Mouse (Mus musculus): Measurements from ENCODE around the gene Pbx1.
A peak's percentile ranks its signal among the peaks of the same experiment; 100 is the strongest.

Gene Pbx1

GRCm38 (mm10) chr1:168163521-168164233 lies 268.4 kb downstream of the Pbx1 start:
- DNase-seq = peak; percentile 36

DNA sequence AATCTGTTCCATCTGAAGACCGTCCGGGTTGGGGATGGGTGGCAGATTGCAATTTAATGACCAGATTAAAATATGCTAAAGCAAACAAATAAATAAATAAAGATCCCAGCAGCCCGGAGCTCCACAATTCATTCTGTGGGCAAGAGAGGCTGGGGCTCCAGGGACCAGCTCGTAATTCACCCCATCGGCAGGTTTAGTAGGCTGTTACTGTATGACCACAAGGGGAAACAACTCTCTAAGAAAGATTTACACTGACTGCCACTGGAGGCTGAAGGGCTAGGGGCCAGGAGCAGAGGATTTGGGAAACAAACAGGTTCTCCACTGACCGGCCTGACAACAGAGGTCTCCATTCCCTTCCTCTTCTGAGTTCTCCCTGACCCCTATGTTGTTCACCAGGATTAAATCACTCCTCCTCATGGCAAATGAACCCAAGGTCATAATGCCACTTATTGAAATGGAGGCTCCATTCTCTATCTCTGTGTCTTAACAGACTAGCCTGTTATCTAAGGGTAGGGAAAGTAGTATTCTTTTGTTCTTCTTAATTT lies 292.9 kb downstream of the Pbx1 start:
- peak; percentile 10 for DNase-seq

GRCm38 (mm10) chr1:168138669-168139068 lies 293.4 kb downstream of the Pbx1 start:
- DNase-seq = no peak

DNA sequence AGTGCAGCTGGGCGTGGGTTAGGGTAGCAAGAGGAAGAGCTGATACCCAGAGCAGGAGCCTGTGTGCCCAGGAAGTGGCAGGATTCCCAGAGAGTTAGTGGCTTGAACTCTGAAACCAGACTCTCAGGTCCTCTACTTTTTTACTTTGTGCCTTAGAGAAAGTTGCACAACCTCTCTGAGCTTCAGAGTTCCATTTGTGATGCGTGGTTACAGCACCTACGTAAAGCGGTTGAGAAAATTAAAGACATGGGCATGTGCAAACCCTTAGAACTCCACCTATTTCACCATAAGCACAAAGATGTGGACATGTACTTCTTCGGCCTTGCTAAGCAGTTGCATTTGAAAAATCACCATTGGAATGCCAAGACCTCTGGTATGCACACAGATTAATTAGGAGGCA lies 294.2 kb downstream of the Pbx1 start:
- DNase-seq = no peak

DNA sequence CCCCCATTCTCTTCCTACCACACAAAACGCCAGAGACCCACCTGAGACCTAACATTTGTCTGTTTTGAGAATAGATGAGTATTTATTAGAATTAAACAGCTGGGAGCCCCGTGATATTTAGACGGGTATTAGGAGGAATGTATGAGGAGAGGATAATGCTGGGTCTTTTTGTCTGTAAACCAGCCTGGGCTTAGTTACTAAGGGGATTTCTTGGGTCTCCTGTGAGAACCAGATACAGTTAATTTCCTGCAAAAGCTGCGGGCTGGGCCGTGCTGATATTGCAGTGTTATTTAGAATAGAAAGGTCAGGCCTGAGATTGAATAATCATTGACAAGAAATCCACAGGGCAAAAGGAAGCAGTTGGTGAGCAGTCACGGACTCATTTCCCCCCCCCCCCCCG lies 296.5 kb downstream of the Pbx1 start:
- DNase-seq = no peak

DNA sequence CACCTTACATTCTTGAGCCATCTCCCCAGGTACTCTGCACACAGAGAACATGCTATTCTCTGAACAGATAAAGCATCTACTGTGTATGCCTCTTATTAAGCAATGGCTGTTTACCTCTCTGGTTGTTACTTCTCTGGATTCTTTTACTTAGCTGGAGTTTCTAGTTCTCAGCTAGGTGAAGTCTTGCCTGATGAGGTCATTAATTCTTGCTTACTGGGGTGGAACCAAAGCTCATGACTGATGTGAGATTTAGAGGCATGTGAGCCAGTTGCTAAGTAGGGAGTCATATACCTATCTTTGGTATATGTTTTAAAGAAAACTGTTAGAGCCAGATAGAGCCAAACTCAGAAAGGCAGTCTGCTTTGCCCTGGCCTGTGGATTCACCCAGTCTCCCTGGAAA lies 298.4 kb downstream of the Pbx1 start:
- DNase-seq = peak; percentile 13

DNA sequence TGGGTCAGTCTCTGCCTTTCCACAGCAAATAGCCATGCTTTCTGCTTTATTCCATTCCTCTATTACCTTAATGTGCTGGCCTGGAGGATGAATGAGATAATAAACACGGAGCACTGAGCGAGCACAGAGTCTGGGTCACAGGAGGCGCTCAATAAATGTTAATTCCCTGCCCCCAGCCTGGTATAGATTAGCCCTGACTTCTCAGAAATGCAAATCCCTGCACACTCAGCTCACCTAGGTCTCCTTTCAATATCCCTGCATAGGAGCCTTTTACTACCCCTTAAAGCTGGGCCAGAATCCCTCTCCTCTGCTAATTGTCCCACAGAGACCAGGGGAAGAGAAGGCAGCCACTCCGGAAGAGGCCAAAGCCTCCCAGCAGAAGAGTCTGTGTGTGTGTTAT lies 304.1 kb downstream of the Pbx1 start:
- DNase-seq = no peak

- DNase-seq = peak; percentile 56
Observed at GRCm38 (mm10) chr1:168124643-168125490, 307.2 kb downstream of the Pbx1 start.

GRCm38 (mm10) chr1:168118077-168118476 lies 314.0 kb downstream of the Pbx1 start:
- DNase-seq = no peak

GRCm38 (mm10) chr1:168117367-168117766 lies 314.7 kb downstream of the Pbx1 start:
- no peak for DNase-seq

DNA sequence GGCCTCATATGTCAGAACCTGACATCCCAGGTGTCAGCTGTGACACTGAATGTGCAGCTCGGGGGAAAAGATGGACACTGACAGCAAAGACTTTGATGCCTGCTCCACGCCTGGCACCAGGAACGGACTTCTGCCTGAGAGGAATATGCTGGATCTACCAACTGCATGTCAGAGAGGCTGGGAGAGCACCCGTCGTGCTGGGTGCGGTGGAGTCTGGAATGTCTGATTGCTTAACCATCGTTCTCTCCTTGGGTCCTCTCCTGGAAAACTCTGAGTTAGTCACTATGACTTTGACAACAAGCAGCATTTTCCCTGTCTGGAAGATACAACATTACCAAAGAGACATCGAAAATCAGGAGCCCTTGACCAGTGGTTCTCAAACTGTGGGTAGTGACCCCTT lies 322.3 kb downstream of the Pbx1 start:
- DNase-seq = no peak

DNA sequence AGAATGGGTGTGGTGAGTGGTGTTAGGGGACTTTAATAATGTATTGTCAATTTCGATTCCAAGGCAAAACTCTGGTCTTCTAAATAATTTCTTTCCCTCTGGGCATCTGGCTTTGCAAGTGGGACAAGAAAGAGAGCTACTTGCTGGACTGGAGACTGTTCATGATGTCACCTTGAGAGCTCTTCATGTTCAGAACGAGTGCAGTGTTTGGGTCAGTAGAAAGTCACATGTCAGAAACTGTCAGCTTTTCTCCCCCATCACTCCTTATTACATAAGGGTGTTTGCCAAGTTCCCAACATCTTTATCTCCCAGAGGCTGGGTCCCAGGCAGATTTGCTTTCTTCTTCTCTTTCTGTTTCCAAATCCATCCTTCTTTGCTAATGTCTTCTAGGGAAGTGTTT lies 328.2 kb downstream of the Pbx1 start:
- no peak for DNase-seq

DNA sequence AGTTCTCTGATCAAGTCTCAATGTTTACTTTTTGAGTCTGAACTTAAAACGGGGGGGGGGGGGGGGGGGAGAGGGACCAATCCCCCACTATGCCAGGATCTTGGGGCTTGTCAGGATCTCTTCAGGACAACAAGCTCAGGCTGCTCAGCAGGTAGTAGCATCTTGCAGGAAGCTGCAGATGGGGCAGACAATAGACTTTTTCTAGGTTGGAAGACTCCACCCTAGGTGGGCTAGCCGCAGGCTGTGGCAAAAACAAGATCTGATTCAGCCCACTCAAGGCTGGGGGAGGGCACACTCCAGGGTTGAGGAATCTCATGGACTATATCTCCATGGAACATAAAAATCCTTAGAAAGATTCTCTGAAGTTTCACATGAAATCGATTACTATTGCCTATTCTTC lies 330.6 kb downstream of the Pbx1 start:
- no peak for DNase-seq

GRCm38 (mm10) chr1:168098806-168099205 lies 333.3 kb downstream of the Pbx1 start:
- no peak for DNase-seq

DNA sequence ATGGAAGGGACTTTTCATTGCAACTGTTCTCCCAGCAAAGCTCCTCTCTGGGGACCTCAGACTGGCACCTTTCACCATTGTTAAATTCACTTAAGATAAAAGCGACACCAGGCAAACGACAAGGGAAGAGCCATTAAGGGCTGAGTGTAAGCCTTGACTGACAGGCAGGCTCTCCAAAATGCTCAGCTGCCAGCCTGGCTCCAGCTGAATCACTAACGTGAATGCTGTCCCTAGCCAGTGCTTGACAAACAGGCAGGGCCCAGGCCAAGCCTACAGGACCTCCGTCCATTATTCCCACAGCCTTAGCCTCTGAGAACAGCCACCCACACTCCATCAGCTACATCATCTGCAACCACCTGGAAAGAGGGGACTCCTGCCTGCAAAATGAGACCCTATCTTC lies 337.4 kb downstream of the Pbx1 start:
- DNase-seq = no peak

- DNase-seq = peak; percentile 65
Observed at GRCm38 (mm10) chr1:168093044-168093443, 339.0 kb downstream of the Pbx1 start.

DNA sequence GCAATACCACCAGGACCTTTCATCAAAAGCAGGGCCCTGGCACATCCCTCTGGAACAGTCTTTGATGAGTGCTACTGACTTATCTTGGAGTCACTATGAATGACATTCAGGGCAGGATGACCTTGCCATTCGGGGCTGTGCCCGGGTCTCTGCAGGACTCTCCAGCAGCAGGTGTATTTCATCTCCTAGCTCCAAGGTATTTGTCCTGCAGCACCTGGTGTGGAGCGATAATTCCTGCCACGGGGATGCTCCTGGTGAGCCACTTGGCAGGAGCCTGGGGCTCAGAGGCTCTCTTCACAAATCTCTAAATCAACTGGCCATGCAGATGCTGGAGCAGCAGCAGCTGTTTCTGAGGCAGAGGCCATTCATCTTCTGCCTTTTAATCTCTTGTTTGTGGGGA lies 340.4 kb downstream of the Pbx1 start:
- no peak for DNase-seq

DNA sequence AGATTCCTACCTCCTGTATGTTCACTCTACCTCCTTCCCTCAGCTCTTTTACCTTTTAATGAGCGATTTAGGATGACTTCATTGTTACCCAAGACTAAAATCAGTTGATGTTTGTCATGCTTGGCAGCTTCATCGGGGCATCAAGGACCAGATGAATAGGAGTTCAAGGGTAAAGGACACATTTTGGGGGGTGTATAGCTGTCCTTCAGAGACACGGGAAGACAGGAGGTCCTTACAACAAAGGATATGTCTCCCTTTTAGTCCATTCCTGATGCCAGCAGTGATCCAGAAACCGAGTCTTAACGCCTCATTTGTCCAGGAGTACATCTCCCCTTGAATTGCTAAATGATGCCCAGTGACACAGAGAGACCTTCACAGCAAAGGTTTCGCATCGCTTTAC lies 343.4 kb downstream of the Pbx1 start:
- DNase-seq = no peak

DNA sequence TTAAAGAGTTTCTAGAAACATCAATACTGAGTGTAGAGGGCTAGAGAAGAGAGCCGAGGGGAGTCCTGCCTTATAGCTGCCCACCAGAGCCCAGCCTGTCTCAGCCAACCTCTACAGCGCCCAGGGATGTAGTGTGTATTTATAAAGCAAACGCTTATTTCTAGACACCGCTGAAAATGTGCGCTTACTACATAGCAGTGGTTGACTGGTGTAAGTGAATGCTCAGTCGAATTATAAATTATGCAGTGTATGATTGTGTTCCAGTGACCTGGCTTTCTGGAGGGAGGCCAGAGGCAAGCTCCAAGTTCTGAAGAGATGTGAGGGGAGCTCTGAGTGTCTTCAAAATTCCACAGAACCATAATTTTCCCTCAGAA lies 352.7 kb downstream of the Pbx1 start:
- DNase-seq = no peak

- DNase-seq = no peak
Observed at GRCm38 (mm10) chr1:168078746-168079393, 353.2 kb downstream of the Pbx1 start.

DNA sequence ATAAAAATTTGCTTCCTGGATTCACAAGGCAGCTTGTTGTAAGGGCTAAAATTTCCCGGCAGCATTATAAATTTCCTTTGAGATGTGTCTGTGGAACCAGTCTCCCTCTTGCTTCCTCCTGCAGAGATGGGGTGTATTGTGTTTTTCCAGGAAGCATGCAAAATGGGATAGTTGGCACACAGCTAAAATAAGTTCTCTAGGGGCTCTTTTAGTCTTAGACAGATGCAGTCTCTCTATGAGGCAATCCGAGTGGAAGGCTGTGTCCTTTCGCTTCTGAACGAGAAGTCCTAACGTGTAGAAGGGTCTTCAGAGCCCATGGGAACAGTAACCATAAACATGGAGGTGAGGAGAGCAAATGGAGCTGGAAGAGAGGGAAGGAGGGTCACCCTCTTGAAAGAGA lies 360.1 kb downstream of the Pbx1 start:
- no peak for DNase-seq

DNA sequence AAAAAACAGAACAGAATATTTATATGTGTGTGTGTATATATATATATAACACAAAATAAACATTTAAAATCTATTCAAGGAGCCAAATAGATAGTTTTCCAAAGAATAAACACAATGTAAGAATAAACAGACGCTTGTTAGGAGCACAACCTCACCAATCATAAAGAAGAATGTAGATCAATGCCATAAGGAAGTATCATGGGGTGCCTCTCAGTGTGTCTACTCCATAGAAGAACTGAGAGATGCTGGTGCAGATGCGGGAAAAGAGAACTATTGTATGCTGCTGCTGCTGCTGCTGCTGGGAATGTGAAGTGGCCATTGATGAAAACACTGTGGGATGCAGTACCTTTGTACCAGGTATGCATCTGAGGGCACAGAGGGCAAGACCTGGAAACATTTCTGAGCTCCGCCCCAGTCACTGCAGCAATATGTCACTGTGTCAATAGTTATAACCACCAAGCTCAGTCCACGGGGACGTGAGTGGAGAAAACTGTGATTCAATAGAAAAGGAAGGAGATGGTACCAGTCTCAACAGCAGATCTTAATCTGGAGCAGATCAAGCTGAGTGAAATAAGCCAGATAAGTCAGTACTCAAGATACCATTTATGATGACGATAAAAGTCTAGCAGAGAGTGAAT lies 361.7 kb downstream of the Pbx1 start:
- no peak for DNase-seq

GRCm38 (mm10) chr1:168069740-168070139 lies 362.3 kb downstream of the Pbx1 start:
- no peak for DNase-seq
